Mouse (Mus musculus) kidney, adult 8-10 months (tissue): Measurements from ENCODE around the gene Dydc1.
"Not testable (repeated sequence)": the region's sequence is repeated elsewhere in the genome, so short reads cannot be mapped to it uniquely, and the experiment has no call there.

Experiments
- DNase-seq, 2 experiments: peaks; one replicate each; pipeline ENCODE4 v3.0.0; 2022

The Dydc1 gene

DNA sequence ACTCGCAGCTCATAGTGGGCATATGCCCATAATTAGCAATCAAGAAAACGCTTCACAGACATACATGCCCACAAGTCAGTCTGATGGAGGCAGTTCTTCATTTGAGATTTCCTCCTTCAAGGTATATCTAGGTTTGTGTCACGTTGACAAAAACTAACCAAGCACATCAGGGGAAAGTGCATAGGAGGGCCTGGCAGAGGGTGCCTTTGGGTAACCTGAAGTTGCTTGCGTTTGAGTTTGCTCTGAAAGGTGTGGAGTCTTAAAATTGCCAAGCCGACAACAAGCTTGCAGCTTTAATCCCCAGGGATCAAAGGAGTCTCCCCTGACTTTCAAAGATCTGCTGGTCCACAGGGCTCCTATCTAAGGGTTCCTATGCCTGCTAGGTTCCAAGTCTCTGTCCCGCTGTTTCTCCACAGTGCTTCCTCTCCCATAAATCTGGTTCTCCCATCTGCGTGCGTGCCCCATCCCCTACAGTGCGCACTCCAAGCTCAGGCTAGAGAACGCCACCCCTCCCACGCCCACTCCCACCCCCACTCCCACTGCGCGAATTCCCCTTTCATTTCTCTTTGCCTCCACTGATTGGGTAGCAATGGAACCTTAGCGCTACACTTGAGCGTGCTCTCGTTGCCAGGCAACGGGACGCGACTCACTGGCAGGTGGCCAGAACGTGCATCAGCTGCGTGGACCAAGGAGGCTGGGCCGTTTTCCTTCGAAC is at the start of gene Dydc1:
Dydc1 (plus strand) TSS at position 683 of the 715 bp plus-strand sequence.
- peak; percentile 24 to 43 for DNase-seq

DNA sequence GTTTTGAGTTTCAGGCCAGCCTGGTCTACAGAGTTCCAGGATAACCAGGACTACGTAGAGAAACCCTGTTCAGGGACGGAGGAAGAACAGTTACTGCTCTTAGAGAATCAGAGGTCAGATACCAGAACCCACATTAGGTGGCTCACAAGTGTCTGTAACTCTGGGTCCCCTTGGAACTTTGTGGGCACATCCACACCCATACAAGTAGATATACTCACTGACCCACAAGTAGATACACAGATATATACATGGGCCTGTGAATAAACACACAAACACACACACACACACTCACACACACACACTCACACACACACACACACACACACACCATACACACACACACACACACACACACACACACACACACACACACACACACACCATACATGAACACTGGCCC is 47.6 kb upstream of the Dydc1 start:
- no peak for DNase-seq

DNA sequence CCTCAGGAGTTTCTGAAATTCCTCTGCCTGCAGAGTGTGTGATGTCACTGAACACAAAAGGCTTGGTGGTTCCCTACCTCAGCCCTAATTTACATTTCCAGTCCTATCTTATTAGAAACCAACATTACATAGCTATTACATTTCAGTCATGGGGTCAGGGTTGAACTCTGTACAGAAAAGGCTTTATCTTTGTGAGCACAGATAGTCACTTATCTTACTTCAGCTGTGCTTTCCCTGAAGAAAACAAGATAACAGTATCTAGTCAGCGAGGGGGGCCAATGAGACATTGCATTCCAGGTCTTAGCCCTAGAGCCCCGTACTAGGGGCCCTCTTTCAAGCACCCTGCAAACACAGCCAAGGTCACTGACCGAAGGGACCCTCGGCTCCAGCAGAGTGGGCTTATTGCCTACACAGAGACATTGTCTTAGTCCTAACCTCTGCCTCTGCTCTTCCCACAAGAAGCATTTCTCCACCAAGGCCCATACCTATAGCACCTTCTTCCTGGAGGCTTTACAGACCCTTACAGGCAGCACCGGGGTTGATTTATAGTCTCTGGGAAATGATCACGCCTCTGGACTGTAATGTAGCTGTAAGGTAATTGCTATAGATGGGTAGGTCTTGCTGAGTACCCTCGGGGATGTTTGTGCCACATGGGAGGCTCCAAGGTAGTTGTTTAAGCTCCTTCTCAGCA is 47.0 kb upstream of the Dydc1 start:
- no peak for DNase-seq

DNA sequence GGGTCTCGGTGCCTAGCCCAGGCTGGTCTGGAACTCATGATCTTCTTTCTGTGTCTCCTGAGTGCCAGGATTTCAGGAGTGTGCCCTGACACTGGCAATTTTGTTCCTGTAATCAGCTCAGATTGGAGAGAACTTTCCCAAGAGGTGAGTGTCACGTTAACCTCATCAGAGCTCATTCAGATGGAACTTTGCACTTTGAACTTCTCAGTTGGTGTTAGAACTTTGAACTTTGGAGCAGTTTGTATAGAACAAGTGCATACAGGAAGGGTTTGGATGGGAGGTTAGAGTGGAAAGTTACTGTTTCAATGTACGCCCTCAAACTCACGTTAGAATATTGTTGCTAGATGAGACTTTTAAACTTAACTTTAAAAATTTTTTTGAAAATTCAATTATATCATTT is 43.4 kb upstream of the Dydc1 start:
- DNase-seq, result peak in 1 of 2 experiments; percentile 69

DNA sequence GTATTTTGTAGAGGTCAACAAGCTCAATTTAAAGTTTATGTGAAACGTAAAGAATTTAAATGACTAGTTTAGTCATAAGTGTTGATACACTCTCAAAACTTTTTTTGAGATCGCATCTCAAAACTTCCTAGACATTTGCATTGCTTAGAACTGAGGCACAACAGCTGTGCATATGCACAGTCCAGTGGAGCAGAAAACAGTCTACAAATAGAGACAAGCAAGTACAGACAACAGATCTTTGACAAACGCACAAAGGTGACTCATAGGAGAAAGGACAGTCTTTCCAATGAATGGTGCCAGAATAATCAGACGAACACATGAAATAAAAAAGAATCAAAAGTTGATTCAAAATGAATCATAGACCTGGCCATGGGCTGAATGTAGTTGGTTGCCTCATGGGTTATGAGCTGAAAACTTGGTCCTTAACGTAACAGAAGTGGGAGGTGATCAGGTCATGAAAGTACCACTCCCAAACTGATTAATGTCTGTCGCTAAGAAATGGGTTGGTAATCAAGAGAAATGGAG is 41.7 kb upstream of the Dydc1 start:
- DNase-seq, result no peak

DNA sequence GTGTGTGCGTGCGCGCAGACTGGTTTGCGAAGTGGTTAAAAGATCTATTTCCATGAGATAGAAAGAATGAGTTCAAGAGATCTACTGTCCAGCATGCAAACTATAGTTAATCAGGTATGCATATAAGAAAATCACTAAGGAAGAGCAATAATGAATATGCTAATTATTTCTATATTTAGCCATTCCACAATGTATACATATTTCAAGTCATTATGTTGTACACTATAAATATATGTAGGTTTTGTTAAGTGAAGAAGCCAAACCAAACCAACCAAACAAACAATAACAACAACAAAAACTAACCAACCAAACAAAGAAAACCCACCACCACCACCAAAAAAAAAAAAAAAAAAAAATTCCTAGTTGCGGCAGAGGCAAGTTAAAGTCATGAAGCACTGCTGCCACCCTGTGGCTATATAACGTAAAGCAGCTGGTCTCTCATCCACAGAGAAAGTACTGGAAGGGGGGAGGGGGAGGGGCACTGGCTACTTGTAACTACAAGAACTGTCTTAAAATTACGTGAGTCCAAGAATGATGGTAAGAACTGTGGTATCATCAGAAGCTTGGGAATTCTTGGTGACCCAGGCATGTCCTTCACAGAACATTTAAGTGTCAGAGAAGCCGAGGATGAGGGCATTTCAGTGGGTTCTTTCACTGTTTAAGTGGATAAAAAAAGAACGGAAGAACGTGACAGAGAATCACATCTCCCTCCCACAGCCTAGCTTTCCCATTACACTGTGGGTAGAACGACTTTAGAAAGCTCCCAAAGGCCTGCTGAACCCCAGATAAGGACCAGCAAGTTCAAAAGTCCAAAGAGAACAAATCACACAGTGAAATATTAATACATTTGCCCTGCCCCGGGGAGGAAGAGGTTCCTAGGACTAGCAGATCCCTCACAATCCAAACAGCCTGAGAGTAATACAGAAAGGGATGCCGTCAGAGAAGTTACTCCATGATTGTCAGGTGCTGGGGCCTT is 39.3 kb upstream of the Dydc1 start:
- peak; percentile 65 to 89 for DNase-seq

DNA sequence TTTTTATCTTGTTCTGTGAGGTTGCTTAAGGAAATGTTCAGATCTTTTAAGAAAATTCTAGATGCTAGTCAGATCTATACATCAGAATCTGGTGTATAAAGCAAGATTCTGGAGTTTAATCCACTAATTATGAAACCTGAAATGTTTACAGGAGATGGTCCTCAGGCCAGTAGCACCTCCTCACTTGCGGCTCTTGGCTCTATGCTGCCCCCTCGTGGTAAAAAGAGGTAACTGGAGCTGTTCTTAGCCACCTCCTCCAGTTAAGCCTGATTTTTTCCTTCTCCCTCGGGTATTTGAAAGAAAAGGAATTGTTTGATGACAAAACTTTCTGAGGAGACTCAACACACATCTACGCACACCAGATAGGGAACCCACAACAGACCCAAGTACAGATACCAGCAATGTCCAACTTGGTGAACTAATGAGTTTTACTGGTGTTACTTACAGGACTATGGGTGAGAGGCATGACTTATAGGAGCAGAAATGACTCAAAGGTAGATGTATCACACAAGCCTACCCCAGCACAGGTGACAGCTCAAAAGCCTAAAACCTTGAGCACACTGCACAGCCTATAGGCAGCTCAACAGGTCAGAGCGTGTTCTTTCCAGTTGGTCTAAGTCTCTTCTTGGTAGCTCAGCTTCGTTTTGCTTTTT is 37.4 kb upstream of the Dydc1 start:
- DNase-seq, result peak; percentile 35 to 70

DNA sequence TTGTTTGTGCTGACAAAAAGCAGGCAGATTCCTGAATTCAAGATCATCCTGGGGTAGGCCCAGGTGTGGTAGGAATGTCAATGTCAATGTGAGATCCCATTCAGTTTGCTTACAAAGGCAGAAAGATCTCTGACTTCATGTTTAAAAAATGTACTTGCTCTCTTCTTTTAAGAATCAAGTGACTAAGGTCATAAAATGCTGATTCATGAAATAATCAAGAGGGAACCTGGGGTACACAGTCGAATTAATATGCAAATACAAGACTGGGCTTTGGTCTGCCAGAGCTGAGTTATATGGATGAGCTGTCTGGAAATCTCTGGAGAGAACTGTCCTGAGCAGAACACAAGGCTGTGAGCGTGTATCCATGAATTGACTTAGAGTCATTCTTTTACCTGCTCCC is 25.3 kb upstream of the Dydc1 start:
- DNase-seq, result no peak

DNA sequence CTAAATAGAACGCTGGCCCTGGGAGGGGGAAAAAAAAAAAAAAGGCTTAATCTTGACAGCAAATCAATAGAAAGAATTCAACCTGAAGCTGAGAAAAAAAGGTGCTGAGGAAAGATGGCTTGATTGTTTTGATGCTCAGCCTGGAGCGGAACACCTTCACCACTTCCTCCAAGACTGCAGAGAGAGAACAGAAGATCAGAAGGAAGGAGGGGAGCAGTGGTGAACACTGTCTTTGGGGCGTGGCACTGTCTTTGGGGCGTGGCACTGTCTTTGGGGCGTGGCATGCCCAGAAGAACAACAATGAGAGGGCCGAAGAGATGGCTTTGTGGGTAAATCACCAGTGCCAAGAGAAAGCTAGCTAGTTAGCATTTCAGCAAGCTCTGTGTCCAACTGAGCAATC is 22.2 kb upstream of the Dydc1 start:
- DNase-seq, result no peak

DNA sequence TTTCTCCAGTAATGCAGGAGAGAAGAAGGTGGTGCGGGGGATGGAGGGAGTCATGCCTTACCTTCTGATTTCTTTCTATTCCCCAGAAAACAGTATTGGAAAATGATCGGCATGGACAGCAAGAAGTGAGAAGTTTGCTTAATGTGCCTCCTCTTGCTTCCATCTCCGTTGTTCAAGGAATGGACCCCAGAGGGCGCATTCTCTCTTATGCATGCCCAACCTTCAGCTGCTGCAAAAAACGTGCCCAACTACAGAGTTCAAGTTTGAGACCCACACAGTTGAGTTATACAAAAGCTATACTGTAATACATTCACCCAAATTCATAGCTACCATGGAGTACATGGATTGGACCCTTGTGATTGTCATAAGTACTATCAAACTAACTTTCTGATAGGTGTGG is 20.2 kb upstream of the Dydc1 start:
- peak in 1 of 2 experiments; percentile 3 for DNase-seq

DNA sequence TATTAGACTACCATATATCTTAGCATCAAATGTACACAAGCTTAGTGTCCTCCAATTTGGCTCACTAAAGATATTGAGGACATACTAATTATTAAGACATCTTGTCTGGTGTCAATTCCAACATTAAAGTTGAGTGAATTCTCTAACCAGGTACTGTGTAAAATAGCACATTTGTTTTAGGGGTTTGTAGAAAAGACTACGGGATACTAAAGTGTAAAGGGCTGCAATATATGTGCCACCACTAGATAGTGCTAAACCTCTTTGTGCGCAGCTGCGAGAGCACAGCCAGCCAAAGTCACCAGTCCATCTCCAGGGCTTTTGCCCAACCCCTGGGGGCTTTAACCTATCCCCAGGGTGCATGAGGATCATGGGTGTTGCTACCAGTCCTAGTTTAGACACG is 19.5 kb upstream of the Dydc1 start:
- DNase-seq, result not testable (repeated sequence)

DNA sequence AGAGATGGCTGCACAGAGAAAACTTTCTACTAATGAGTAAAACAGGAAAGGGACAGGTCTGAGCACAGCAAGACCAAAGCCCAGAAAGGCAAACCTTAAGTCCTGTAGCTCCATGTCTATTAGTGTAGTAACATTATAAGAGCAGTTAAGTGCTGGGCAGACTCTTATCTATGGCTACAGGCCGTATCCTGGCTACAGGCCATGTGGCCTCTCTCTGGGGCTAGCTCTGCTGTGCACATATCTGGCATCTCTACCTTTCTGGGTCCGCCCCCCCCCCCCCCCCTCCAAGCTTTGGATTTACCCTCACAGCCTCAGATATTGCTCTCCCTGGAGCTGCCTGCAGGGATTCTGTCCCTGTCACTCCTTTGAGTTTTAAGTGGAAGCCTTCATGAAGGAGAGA is 7.5 kb upstream of the Dydc1 start:
- DNase-seq, result no peak

DNA sequence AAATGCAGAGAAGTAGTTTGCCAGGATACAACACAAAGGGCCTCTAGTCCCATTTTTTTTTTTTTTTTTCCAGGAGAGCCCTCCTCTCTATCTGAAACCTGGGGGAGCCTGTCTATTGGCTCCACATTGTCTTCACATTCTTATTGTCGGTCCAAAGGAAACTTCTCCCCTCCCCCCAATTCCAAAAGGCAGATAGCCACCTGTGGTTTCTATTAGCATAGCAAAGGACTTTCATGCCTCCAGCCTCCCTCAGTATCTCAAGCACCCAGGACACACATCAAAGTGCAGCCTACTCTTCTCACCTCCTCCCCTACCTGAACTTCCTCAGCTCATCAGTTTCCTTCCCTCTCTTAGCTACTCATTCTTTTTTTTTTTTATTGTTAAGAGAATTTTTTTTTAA is 6.3 kb upstream of the Dydc1 start:
- DNase-seq, result no peak

DNA sequence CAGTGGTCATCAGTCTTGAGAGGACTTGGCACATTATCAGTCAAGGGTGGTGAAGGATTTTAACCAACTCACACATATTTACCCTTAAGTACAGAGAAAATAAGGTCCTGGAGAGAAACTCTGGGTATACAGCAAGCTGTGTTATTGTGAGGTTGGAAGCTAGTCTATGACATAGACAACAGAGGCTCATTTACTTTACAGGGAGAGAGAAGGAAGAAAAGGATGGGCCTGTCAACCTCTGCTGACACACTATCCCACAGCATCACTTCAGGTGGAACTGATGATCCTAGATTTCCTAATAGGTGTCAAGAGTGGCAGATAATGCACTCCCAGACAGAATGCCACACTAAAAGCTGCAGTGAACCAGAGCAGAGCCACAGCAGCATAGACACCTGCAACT is 3.6 kb upstream of the Dydc1 start, which contains the start of gene Dydc2:
Dydc2 (minus strand) TSS at position 101 of the 400 bp plus-strand sequence.
- no peak for DNase-seq

DNA sequence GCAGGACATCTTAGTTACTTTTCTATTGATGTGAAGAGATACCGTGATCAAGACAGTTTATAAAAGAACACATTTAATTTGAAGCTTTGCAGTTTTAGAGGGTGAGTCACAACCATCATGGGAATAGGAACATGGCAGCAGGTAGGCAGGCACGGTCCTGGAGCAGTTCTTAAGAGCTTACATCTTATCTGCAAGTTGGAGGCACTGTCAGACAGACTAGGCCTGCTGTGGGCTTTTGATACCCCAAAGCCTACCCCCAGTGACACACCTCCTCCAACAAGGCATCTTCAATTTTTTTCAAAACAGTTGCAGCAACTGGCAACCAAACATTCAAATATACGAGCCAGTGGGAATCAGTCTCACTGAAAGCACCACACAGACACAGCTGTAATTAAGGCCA is 2.4 kb upstream of the Dydc1 start:
- no peak for DNase-seq

DNA sequence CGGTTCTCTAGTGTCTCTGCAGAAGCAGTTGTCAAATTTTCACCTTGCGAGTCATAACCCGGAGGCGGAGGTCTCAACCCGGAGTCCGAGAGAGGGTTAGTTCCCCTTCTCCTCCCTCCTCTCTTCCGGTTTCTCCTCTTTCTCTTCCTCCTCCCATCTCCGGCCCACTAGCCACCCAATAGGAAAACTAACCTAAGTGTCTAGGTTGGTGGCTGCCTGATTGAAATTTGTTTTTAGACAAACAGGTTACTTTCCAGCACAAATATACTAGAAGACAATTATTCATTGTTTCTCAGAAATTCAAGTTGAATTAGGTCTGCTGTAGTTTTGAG is 199 bp downstream of the Dydc1 start:
- no peak for DNase-seq

DNA sequence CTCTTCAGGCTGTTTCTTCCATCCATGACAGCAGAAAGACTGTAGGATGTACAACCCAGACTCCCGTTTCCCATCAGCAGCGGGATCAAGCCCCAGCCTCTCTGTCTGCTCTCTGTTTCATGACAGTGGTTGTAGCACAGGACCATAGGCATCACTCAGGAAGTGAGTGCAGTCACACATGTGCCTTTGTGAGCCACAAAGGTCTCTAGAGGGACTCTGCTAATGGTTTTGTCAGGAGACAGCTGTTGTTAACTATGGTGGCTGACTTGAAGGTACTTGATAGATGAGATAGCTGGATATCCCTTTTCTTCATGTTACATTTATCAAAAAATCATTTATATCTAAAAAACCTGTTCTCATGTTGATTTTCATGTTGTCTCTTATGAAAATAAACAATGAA is 9.7 kb downstream of the Dydc1 start:
- DNase-seq, result no peak

DNA sequence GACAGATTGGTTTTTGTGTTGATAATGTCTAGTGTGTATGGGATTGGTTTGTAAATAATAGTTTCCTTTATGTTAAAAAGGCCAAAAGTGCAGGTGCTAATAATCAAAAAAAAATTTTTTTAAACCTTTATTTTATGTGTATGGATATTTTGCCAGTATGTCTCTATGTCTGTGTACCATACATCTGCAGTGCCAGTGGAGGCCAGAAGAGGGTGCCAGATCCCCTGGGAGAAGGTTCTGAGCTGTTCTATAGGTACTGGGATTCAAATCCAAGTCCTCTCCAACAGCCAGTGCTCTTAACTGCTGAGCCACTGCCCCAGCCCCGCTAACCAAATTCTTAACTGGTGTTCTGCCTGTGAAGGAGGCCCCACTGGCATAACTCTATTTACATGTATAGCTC is 14.8 kb downstream of the Dydc1 start:
- DNase-seq, result peak in 1 of 2 experiments; percentile 27

DNA sequence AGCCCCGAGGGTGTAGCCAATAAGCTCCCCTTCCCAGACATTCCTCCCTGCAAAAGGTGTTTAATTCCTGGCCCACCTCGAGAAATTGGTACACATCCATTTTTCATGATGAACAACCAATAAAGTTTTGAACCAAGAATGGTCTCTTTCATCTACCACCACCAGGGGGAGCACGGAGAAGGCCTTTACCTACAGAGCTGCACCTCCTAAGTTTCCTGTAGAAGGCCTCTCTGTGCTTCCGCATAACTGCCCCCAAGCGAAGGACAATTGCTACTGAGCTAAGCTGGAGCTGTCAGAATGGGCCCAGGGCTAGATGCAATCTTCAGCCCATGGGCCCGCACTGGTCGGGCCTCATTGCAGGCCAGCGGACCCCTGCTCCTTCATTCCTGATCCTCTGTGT is 18.1 kb downstream of the Dydc1 start:
- DNase-seq, result peak; percentile 9 to 13

DNA sequence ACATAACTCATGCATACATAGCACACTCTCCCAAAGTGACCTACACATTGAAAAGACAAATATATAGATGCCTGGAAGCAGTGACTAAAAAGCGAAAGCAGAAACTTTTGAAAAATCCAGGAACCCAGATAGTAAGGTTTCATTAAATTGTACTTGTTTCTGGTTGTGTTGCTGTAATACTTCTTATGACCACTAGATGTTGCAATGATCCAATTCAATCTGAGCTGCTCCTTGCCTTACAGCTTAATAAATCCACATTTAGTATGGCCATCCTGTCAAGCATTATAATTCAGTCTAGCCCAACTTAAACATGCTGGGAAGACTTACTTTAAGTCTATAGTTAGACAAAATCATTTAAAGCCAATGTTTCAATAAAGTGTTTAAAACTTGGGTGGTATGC is 21.4 kb downstream of the Dydc1 start:
- no peak for DNase-seq

DNA sequence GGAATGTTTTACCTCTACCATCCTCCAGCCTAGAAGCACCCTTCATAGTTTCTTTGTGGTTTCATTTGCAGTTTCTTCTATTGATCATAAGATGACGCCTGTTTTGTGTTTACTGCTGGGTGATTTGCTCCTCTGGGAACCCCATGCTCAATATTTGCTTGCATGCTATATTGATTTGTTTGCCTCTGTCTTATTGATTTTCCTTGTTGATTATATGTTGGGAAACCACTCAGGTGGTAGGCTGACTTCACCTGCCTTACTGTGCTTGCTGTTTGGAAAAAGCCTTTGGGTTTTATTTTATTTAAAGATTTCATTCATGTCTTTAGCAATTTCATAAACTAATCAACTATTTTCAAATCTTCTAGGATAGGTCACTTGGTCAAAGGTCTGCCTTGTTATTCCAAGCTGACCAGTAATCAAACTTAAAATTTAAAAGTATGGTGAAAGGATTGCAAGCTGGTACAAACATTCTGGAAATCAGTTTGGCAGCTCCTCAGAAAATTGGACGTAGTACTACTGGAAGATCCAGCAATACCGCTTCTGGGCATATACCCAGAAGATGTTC is 23.7 kb downstream of the Dydc1 start:
- no peak for DNase-seq

DNA sequence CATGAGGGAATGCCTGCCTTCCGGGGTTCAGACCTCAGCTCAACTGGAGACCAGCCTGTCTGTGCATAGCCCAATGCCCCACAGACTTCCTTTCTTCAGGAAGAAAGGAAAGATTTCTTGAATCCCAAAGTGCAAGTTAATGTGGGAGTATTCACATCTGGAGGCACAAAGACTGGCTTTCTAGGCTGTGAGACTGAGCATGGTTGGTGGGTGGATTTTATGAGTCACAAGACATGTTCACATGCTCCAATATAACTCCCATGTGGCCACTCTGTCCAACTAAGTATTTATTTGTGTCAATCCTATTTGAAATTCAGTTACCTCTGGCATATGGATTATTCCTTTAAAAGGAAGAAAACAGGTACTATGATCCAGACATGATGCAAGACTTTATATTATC is 26.0 kb downstream of the Dydc1 start:
- DNase-seq, result no peak
